Mouse (Mus musculus): ENCODE results near the gene Szrd1.

The Szrd1 gene

GRCm38 (mm10) chr4:141139116-141139970 is at the start of gene Szrd1:
Gene Szrd1 (minus strand): TSS chr4:141139775.
- peak; percentile 99 for DNase-seq (ENCODE audit: low spot score)

- no peak for DNase-seq (ENCODE audit: low spot score)
Measured at GRCm38 (mm10) chr4:141186923-141187836, 47.6 kb upstream of the Szrd1 start.

DNA sequence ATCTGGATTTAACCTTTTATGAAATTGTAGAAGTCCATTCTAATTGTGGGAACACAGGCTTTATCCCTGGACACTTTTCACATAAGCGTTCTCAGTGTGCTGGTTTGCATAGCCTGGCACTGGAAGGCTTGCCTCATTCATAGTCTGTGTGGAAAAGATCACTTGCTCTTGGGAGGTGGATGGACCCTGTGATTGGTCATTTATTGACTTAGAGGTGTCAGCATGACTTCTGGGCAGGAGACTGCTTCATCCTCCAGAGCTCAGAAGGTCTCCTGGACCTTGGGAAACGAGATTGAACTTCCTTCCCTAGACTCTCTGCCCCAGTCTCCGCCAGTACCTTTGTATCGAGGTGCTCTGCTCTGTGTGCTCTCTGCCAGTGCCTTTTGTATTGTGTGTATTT is 44.9 kb upstream of the Szrd1 start:
- DNase-seq (ENCODE audit: low spot score) = no peak

GRCm38 (mm10) chr4:141183932-141184331 is 44.4 kb upstream of the Szrd1 start:
- no peak for DNase-seq (ENCODE audit: low spot score)

DNA sequence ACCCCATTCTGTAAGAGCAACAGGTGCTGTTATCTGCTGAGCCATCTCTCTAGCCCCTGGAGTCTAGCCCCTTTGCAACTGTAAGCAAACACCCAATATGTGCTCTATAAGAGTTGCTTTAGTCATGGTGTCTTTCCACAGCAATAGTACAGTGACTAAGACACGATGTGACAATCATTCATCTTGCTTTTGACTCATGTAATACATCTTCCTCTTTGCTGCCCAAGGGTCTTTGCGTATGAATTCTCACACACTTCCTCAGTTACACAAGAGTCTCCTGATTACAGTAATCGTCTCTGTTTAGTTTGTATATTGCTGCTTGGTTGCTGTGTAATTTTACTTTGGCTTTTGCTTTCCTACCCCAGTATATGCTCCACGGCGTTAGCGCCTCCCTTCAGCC is 42.4 kb upstream of the Szrd1 start:
- DNase-seq (ENCODE audit: low spot score) = no peak

GRCm38 (mm10) chr4:141180831-141181230 is 41.3 kb upstream of the Szrd1 start:
- DNase-seq (ENCODE audit: low spot score) = no peak

GRCm38 (mm10) chr4:141178500-141178899 is 38.9 kb upstream of the Szrd1 start:
- DNase-seq (ENCODE audit: low spot score) = no peak

GRCm38 (mm10) chr4:141176328-141176838 is 36.8 kb upstream of the Szrd1 start:
- no peak for DNase-seq (ENCODE audit: low spot score)

GRCm38 (mm10) chr4:141175783-141176182 is 36.2 kb upstream of the Szrd1 start:
- no peak for DNase-seq (ENCODE audit: low spot score)

DNA sequence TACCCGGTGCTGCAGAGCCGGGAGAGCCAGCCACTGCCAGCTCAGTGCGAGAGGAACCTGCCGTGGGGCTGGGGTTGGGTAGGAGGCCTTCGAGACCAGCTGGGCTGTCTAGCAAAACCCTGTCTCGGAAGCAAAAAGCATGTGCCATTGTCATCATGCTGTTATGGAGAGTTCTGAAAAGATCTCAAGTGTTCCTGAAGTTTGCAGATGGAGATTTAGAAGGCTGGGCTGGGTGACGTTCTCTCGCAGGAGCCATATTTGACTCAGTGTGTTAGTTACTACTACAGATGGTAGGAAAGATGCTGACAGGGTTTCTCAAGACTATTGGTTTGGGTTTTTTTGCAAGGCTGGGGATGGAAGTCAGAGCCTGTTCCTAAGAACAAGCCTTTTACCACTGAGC is 32.5 kb upstream of the Szrd1 start:
- DNase-seq (ENCODE audit: low spot score) = no peak

DNA sequence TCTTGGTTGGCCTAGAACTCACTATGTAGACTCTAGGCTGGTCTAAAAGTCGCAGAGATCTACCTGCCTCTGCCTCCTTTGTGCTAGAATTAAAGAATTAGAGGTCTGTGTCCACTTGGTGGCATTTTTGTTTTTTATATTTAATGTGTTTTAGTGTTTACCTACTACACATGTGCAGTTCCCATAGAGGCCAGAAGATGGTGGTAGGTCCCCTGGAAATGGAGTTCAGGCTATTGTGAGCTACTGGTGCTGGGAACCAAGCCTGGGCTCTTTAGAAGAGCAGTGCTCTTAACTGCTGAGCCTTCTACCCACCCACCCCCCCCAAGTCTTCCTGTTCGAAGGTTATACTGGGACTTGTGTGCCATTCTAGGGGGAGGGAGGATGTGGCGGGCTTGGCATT is 27.6 kb upstream of the Szrd1 start:
- no peak for DNase-seq (ENCODE audit: low spot score)

GRCm38 (mm10) chr4:141165744-141166292 is 26.2 kb upstream of the Szrd1 start:
- no peak for DNase-seq (ENCODE audit: low spot score)

GRCm38 (mm10) chr4:141163729-141164128 is 24.2 kb upstream of the Szrd1 start:
- no peak for DNase-seq (ENCODE audit: low spot score)

- no peak for DNase-seq (ENCODE audit: low spot score)
Measured at GRCm38 (mm10) chr4:141161699-141162208, 22.2 kb upstream of the Szrd1 start.

DNA sequence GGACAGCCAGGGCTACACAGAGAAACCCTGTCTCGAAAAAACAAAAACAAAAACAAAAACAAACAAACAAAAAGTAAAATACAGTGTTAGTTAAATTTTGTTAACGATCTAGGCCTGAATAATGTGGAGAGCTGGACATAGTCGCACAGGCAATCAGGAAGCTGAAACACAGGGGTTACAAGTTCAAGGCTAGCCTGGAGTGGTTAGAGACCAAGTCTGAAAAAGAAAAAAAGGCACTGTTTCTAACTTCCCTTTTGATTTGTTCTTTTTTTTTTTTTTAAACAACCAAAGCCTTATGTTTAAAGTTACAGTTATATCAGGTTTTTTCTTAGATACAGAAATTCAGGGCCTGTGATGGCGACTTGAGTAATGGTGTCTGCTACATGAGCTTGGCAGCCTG is 20.6 kb upstream of the Szrd1 start:
- no peak for DNase-seq (ENCODE audit: low spot score)

- no peak for DNase-seq (ENCODE audit: low spot score)
Measured at GRCm38 (mm10) chr4:141159666-141160065, 20.1 kb upstream of the Szrd1 start.

- DNase-seq (ENCODE audit: low spot score) = no peak
Measured at GRCm38 (mm10) chr4:141159093-141159492, 19.5 kb upstream of the Szrd1 start.

DNA sequence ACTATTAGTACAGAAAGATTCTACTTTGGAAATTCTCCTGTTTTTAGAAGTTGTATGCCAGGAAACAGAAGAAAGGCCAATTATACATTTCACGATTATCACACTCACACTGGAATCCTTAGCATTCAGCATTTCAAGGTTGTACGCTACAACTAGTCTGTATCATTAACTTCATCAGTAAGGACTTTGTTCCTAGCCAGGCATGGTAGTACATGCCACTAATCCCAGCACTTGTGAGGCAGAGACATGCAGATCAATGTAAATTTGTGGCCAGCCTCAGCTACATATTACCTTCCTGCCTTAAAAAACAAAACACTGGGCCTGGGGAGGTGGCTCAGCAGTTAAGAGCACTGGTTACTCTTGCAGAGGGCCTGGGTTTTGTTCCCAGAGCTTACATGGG is 19.0 kb upstream of the Szrd1 start:
- DNase-seq (ENCODE audit: low spot score) = no peak

- DNase-seq (ENCODE audit: low spot score) = no peak
Measured at GRCm38 (mm10) chr4:141157485-141157884, 17.9 kb upstream of the Szrd1 start.

GRCm38 (mm10) chr4:141149116-141149515 is 9.5 kb upstream of the Szrd1 start:
- DNase-seq (ENCODE audit: low spot score) = no peak

DNA sequence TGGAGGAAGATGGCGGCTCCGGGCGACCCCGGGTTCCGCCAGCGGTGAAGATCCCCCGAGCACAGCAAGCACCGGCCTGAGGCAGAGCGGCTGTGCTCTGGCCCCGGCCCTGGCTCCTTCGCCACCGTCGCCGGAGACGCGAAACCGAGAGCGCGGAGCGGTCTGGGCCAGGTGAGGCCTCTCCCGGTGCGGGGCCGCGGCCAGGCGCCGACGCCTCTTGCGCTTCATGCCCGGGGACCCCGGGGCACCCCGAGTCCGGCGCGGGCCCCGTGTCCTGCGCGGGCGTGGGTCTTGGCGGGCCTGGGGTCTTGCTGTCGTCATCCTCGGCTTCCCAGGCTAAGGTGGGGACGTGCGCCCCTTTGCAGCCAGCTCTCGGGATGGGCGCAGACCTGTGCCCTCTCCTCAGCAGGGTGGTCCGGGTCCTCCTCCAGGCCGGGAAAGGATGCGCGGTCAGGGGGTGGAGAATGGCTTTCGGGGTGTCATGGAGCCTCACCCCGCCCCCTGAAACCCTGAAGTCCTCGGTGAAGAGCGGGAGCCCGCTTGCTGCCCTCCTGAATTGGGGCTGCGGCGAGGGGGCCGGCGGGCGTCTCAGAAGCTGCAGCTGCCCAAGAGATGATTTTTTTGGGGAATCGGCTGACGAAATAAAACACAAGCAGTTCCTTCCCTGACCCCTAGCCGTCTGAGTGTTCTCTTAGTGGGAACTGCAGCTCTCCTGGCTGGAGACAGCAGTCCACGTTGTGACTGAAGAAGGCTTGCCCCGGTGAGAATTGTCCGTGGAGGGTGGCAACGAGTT is 8.6 kb upstream of the Szrd1 start:
- DNase-seq (ENCODE audit: low spot score) = peak; percentile 53

Measured in embryo, embryonic 10.5 days (tissue).